Mouse (Mus musculus): Measurements from ENCODE around the gene Katnbl1.

- TF ChIP-seq CTCF (IDR thresholded peaks at IDR 0.05; ENCODE audit: low read depth) (peak; percentile 93), EP300 (IDR thresholded peaks at IDR 0.05; ENCODE audit: low read depth) (no peak)
These were observed at the start of gene Katnbl1 for GRCm38 (mm10) chr2:112378973-112379898.

Data from liver, embryonic 14.5 days (tissue).